19 mouse cellular contexts compared by ENCODE assay signal in genomic region chr6:22395207-22395606, GRCm38 (mm10).
"Had no signal": no experiment of that assay in that cellular context is flagged by ENCODE, and none has a peak within 500 bp of the region (broad histone marks: within the 10 kb centered on the region; RNA-seq: fewer than 3 reads in every experiment).

No protein-coding gene starts in this region.

- DNase-seq: lung, adult 18-20 months; lung, postnatal 10 days; lung, postnatal 4 days; midbrain, embryonic 14.5 days; retina, postnatal 1 day; right cerebral cortex, adult 18-20 months; right cerebral cortex, postnatal 25 days; right cerebral cortex, postnatal 4 days; spleen, adult 18-20 months; thymus, adult 18-20 months; thymus, postnatal 14 days; thymus, postnatal 36 days had no signal

- H3K27ac ChIP-seq: lung, embryonic 15.5 days; midbrain, embryonic 10.5 days; midbrain, embryonic 12.5 days; neural tube, embryonic 13.5 days; neural tube, embryonic 15.5 days had no signal

- H3K4me1 ChIP-seq: midbrain, embryonic 10.5 days; midbrain, embryonic 12.5 days; neural tube, embryonic 13.5 days; neural tube, embryonic 15.5 days had no signal

- H3K4me2 ChIP-seq: lung, embryonic 15.5 days; midbrain, embryonic 12.5 days; neural tube, embryonic 13.5 days; neural tube, embryonic 15.5 days had no signal

- H3K4me3 ChIP-seq: lung, embryonic 15.5 days; midbrain, embryonic 10.5 days; midbrain, embryonic 12.5 days; myocyte; neural tube, embryonic 13.5 days; neural tube, embryonic 15.5 days had no signal

- ATAC-seq: midbrain, embryonic 16.5 days had no signal

- H3K27me3 ChIP-seq: lung, embryonic 15.5 days; midbrain, embryonic 12.5 days; neural tube, embryonic 13.5 days; neural tube, embryonic 15.5 days had no signal

- H3K36me3 ChIP-seq: lung, embryonic 15.5 days; midbrain, embryonic 10.5 days; midbrain, embryonic 12.5 days; neural tube, embryonic 13.5 days; neural tube, embryonic 15.5 days had no signal

- H3K9ac ChIP-seq: lung, embryonic 15.5 days; midbrain, embryonic 12.5 days; neural tube, embryonic 13.5 days; neural tube, embryonic 15.5 days had no signal

- H3K9me3 ChIP-seq: lung, embryonic 15.5 days; midbrain, embryonic 10.5 days; midbrain, embryonic 12.5 days; neural tube, embryonic 13.5 days; neural tube, embryonic 15.5 days had no signal
